Mouse (Mus musculus): ENCODE measurements around the gene Nedd9.

DNA sequence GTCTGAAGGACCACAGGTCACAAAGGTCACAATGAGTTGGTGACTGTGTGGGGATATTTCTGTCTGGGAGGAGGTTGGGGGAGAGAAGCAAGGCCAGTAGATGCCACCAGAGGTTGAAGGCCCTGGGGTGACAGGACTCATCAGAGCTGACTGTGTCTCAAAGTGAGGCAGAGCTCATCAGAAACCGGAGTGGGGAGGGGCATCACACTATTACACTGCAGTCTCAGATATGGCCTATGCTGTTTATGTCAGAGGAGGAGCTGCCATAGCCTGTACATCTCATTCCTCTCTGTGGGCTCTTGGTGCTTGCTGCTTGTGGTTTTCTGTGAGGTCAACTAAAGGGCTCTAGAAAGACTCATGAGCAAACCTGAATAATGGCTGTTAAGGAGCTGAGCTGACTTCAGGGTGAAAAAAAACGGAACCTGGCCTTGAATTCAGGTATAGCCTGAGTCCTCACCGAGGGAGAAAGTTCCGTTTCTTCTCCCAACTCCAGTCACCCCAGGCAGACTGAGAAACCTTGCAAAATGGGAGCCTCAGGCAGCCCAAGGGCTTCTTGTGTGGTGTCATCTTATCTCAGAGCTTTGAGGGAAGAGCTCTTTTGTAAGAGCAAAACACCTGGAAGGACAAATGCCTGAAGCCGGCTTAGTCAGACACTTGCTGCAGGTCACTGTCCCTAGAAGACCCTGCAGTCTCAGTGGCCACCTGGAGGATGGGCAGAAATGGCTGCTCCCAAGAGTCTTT, 105.2 kb downstream of the Nedd9 start:
- TF ChIP-seq EP300 (IDR thresholded peaks at IDR 0.05; ENCODE audit: low read depth in 1 of 2, low read length in 2 of 2) (no peak), ZNF384 (IDR thresholded peaks at IDR 0.05; ENCODE audit: low read depth, low read length) (no peak), GATA1 (IDR thresholded peaks at IDR 0.05; ENCODE audit: low read depth, low read length) (no peak), POLR2A (IDR thresholded peaks at IDR 0.05; ENCODE audit: control insufficient read depth in 1 of 2, insufficient read depth in 1 of 2, low read depth in 1 of 2, low read length in 2 of 2, poor library complexity in 1 of 2) (no peak), CTCF (IDR thresholded peaks at IDR 0.05 in 2 of 3, conservative IDR thresholded peaks at IDR 0.05 in 1 of 3; ENCODE audit: control insufficient read depth in 1 of 3, insufficient read depth in 1 of 3, low read depth in 2 of 3, low read length in 3 of 3, poor library complexity in 1 of 3, severe bottlenecking in 1 of 3) (no peak), NELFE (IDR thresholded peaks at IDR 0.05; ENCODE audit: low read depth, low read length) (no peak), SMC3 (IDR thresholded peaks at IDR 0.05; ENCODE audit: low read depth, low read length) (no peak)
